Mouse (Mus musculus) liver, embryonic 15.5 days (tissue): Measurements from ENCODE around the gene Xxylt1. TPM values are rescaled to one million over a fixed set of nuclear protein-coding genes. Genes with fewer than 3 reads are reported as not detected.

Experiments used
- ATAC-seq: fragments of 200-750 bp; cut with Nextera tagmentation; 2 replicates; pipeline ENCODE4 v1.8.0; 2017; ENCODE audit warnings: moderate number of reproducible peaks, mild to moderate bottlenecking, moderate library complexity; ENCODE audit not compliant: insufficient read depth
- H3K27ac ChIP-seq: fragments of 300-500 bp; sonication (generic); replicated peaks from 2 replicates; pipeline ENCODE4 v1.5.1; 2015; ENCODE audit warnings: mild to moderate bottlenecking, inconsistent platforms
- H3K27me3 ChIP-seq: fragments of 300-500 bp; sonication (generic); 2 replicates; pipeline ENCODE4 v1.6.1; 2015; ENCODE audit warnings: mild to moderate bottlenecking, inconsistent platforms
- H3K36me3 ChIP-seq: fragments of 300-500 bp; sonication (generic); replicated peaks from 2 replicates; pipeline ENCODE4 v1.6.1; 2015; ENCODE audit warnings: moderate library complexity, mild to moderate bottlenecking, inconsistent platforms
- H3K4me1 ChIP-seq: fragments of 300-500 bp; sonication (generic); replicated peaks from 2 replicates; pipeline ENCODE4 v1.6.1; 2015; ENCODE audit warnings: inconsistent platforms
- H3K4me2 ChIP-seq: fragments of 300-500 bp; sonication (generic); 2 replicates; pipeline ENCODE4 v1.6.1; 2015; ENCODE audit warnings: moderate library complexity, mild to moderate bottlenecking, inconsistent platforms
- H3K4me3 ChIP-seq: fragments of 300-500 bp; sonication (generic); replicated peaks from 2 replicates; pipeline ENCODE4 v1.5.1; 2015; ENCODE audit warnings: mild to moderate bottlenecking, inconsistent platforms
- H3K9ac ChIP-seq: fragments of 300-500 bp; sonication (generic); 2 replicates; pipeline ENCODE4 v1.6.1; 2015; ENCODE audit warnings: moderate library complexity, mild to moderate bottlenecking, inconsistent platforms
- H3K9me3 ChIP-seq: fragments of 300-500 bp; sonication (generic); replicated peaks from 2 replicates; pipeline ENCODE4 v1.6.1; 2016; ENCODE audit warnings: inconsistent platforms
- WGBS: fragments of 180-500 bp; shearing (Covaris S2); methylation state at CpG from one replicate; pipeline ENCODE4 v1.1.7; 2015; ENCODE audit warnings: mixed read lengths; ENCODE audit not compliant: insufficient replicate concordance; 5-methylcytosine and 5-hydroxymethylcytosine counted together
- polyA plus RNA-seq: library from polyadenylated mRNA; unstranded; fragments of >200 nt; fragmentation: Nextera tagmentation; extraction: Ambion mirVana; gene quantifications from 2 replicates; pipeline ENCODE4 v1.2.1, GENCODE M21; 2015

The Xxylt1 gene
- polyA plus RNA-seq, 1 experiment from 2014 or later, result 1.8 TPM

DNA sequence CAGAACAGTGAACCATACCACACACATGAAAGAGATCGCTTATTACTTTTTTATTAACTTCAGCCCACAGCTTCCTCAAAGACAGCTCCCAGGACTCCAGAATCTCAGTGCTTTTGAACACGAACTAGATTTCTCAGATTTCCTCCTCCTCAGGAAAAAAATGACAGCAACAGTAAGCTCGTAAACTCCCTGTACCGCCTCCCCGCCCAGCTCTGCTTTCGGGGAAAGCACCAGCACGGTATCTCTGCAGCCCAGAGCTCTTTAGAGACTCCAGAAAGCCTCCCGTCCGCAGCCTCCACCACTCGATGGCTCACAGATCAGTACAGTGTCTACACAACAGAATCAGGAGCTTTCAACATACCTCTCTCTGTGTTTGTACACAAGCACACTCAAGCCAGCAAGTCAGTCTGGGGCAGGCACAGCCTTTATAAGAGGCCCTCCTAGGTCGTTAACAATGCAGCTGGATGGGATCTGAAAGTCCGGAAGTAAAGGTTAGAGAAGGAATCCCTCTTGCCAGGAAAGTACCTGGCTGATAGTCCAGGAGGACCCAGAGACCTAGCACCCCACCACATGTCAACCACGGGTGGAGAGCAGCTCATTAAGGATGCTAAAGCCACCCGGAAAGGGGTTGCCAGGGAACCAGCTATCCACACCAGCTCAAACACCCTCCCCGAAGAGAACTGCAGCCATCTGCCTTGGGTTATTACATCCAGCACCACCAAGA is 146.1 kb downstream of the Xxylt1 start:
- 38% methylated on average over 15 of the region's 15 CpGs for WGBS
- H3K9ac ChIP-seq, result no peak overlapping the region
- peaks cover 3% of the 10 kb centered on the region; the same call in 1 of the 2 replicates for H3K4me1 ChIP-seq
- no peak overlapping the region for H3K4me2 ChIP-seq
- H3K36me3 ChIP-seq, result no peaks in the 10 kb centered on the region
- no peaks in the 10 kb centered on the region for H3K9me3 ChIP-seq
- H3K27me3 ChIP-seq, result no peaks in the 10 kb centered on the region
- ATAC-seq, result no peak
- no peak overlapping the region for H3K27ac ChIP-seq
- H3K4me3 ChIP-seq, result no peak overlapping the region

DNA sequence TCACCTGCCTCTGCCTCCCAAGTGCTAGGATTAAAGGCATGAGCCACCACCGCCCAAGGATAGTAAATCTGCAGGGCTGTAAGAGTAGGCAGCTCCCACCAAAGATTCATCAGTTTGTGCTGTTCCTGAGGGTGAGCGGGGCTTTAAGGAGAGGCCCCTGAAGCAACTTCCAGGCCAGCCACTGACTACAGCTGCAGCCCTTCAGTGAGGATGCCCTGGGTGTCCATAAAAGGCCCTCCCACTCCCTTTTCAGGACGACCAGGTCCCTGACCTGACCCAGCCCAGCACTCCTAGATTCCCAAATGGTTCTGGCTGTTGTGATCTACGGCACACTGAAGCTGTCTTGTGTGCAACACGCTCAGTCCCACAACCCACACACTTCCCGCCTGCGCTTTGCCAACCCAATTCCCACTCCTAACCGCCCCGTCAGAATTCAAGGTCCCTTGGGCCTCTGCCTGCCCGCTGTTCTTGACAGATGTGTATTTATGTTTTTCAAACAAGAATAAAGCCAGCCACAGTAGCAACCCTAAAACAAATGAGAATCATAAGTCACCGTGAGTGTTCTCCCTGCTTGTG is 146.9 kb downstream of the Xxylt1 start:
- WGBS, result 70% methylated on average over 11 of the region's 11 CpGs

DNA sequence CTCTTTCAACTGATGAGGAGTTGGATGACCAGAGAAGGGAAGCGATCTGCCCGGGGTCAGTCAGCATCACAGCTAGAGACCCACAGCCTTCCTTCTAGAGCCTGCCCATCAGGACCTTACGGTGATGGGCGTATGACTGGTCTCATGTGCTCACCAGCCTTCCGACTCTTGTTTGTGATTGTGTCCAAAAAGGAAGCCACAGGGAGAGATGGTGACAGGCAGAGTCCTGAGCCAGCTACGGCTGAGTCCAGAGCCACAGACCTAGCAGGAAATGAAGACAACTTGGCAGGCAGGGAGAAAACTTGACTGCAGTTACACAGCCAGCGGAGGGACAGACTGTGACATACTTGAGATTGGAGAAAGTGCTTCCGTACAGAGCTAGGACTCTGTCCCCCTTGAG is 147.9 kb downstream of the Xxylt1 start:
- H3K4me3 ChIP-seq, result no peak overlapping the region
- ATAC-seq, result no peak
- H3K27ac ChIP-seq, result no peak overlapping the region
- H3K9me3 ChIP-seq, result no peaks in the 10 kb centered on the region
- H3K4me1 ChIP-seq, result no peaks in the 10 kb centered on the region
- H3K36me3 ChIP-seq, result no peaks in the 10 kb centered on the region
- no peak overlapping the region for H3K4me2 ChIP-seq
- WGBS, result 53% methylated on average over 8 of the region's 8 CpGs
- no peaks in the 10 kb centered on the region for H3K27me3 ChIP-seq
- no peak overlapping the region for H3K9ac ChIP-seq

More for the DNA sequence above, 146.9 kb downstream of the Xxylt1 start:
- no peak for ATAC-seq
- Histone ChIP-seq H3K9ac (no peak overlapping the region), H3K4me3 (no peak overlapping the region), H3K27ac (no peak overlapping the region), H3K4me1 (0 out of 2 replicates have a peak, but pooled peaks cover 3% of the 10 kb centered on the region), H3K4me2 (no peak overlapping the region), H3K27me3 (no peaks in the 10 kb centered on the region), H3K36me3 (no peaks in the 10 kb centered on the region), H3K9me3 (no peaks in the 10 kb centered on the region)

DNA sequence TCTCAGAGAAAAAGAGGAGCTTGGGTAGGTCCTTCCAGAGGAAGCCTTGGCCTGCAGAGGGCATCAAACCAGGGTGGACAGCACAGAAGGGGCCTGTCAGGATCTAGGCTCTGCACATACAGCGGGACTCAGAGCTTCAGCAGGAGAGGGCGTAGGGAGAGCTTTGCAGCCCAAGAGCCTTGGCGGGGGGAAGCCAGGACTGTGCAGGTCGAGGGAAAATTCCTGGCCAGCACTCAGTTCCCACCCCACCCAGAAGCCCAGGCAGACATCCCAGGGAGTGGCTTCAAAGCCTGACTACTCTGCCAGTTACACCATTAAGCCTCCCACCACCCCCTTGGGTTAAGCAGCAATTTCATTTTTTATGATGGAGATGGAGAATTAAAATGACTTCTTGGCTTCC is 148.4 kb downstream of the Xxylt1 start:
- Histone ChIP-seq H3K9ac (no peak overlapping the region), H3K27ac (no peak overlapping the region), H3K27me3 (no peaks in the 10 kb centered on the region), H3K4me1 (no peaks in the 10 kb centered on the region), H3K4me2 (no peak overlapping the region), H3K36me3 (no peaks in the 10 kb centered on the region), H3K4me3 (no peak overlapping the region), H3K9me3 (no peaks in the 10 kb centered on the region)
- WGBS, result 72% methylated on average over 4 of the region's 4 CpGs
- ATAC-seq, result no peak

DNA sequence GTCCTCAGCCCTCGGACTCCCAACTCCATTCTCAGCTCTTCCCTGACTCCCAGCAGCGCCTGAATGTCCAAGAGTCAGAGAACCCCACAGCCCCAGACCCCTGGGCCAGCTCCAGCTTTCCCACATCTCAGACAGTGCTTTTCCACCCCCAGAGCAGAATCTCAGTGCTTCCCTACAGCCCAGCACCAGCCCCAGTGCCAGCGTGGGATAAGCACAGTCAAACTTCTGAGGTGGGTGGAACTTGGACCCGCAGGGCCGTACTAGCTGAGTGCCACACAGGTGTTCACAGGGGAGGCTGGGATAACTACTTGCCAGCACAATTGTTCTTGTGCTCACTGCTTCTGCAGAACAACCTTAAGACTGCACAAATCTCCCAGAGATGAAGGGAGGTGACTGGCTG is 149.0 kb downstream of the Xxylt1 start:
- ATAC-seq, result no peak
- Histone ChIP-seq H3K9ac (no peak overlapping the region), H3K27ac (no peak overlapping the region)

DNA sequence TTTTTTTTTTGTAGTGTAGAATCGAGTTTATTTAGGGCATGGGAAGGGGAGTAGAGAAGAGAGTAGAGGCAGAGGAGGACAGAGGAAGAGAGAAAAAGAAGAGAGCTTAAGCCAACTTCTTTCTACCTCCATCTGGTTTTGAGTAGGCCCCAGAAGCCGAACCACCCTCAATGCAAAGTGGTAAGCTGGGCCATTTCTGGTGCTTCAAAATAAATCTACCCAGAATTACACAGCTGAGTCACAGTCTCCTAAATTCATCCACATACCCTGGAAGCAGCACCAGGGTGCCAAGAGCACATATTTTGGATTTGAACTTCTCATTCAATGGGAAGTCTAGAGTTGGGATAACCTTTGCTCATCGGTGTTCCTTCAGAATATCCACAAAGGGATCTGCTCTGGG is 152.1 kb downstream of the Xxylt1 start:
- Histone ChIP-seq H3K27ac (no peak overlapping the region), H3K36me3 (no peaks in the 10 kb centered on the region), H3K4me2 (no peak overlapping the region), H3K27me3 (no peaks in the 10 kb centered on the region), H3K9ac (no peak overlapping the region), H3K9me3 (no peaks in the 10 kb centered on the region), H3K4me3 (no peak overlapping the region), H3K4me1 (no peaks in the 10 kb centered on the region)
- 77% methylated on average over 3 of the region's 3 CpGs for WGBS
- no peak for ATAC-seq

More for the DNA sequence above, 149.0 kb downstream of the Xxylt1 start:
- no peaks in the 10 kb centered on the region for H3K27me3 ChIP-seq
- no peaks in the 10 kb centered on the region for H3K4me1 ChIP-seq
- H3K9me3 ChIP-seq, result no peaks in the 10 kb centered on the region
- no peak overlapping the region for H3K4me3 ChIP-seq
- H3K36me3 ChIP-seq, result no peaks in the 10 kb centered on the region
- H3K4me2 ChIP-seq, result no peak overlapping the region
- WGBS, result 71% methylated on average over 5 of the region's 5 CpGs

DNA sequence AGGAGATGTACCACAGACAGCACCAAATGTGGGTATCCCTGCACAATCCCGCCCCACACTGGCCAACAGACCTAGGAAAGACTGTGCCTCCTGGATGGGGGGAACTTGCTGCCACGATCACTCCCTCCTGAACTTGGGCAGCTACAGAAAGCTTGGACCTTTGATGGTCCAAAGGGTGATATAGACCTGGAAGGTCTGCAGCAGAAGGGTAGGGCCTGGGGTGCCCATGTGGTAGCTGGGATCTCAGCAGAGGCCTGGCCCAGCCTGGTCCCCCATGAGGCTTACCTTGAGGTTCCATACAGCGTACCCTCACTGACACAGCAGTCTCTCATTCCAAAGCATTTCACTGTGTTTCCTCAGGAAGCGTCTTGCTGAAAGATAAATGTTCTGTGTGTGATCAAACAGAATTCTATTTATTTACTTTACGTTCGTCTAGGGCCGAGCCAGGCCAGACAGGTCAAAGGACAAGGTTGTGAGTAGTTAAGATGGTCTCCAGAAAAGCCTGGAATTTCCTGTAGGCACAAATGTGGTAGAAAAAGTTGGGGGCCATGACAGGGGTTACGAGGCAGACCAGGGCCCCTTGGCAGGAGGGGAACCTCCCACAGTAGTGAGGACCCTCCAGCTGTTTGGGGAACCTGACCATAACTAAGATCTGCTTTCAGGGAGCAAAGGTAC is 153.0 kb downstream of the Xxylt1 start:
- no peak overlapping the region for H3K9ac ChIP-seq
- WGBS, result 52% methylated on average over 8 of the region's 8 CpGs
- no peak overlapping the region for H3K4me2 ChIP-seq
- H3K4me1 ChIP-seq, result no peaks in the 10 kb centered on the region
- H3K27ac ChIP-seq, result no peak overlapping the region
- no peaks in the 10 kb centered on the region for H3K27me3 ChIP-seq
- H3K9me3 ChIP-seq, result no peaks in the 10 kb centered on the region
- H3K36me3 ChIP-seq, result no peaks in the 10 kb centered on the region
- no peak overlapping the region for H3K4me3 ChIP-seq
- ATAC-seq, result no peak

DNA sequence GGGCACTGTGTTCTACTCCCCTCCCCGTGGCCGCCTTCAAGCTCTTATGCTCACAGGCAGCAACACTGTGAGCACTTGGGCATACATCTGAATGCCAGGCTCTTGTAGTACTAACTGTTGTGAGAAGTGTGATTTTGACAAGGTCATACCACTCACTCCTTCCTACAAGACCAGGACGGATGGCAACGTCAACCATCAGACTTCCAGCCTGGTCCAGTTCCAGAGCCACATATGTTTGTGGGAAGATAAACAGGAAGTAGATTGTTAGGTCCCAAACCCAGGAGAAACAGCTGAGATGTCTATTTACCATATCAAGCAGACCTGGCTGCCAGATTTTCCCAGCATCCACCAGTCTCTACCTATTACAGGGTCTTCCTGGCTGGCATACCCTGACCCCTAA is 155.7 kb downstream of the Xxylt1 start:
- 41% methylated on average over 4 of the region's 4 CpGs for whole genome bisulfite sequencing

DNA sequence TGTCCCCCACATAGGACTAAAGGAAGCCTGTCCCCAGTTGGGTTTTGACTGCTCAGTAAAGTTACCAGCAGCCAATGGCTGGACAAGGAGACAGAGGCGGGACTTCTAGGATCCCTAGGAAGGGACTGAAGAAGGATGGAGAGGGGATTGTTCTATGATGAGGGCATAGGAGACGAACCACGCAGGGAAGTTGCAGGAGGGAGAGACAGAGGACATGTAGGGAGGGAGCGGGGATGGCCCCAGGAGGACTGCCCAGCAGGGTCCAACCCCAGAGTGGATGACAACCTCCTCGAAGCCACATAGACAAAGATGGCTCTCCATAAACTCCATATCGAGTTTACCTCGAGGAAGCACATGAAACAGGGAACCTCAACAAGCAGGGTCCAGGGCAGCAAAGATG is 157.3 kb downstream of the Xxylt1 start:
- Histone ChIP-seq H3K27ac (no peak overlapping the region), H3K27me3 (no peaks in the 10 kb centered on the region), H3K4me1 (no peaks in the 10 kb centered on the region), H3K9ac (no peak overlapping the region), H3K4me3 (no peak overlapping the region), H3K9me3 (peaks cover 6% of the 10 kb centered on the region; the same call in 1 of the 2 replicates), H3K4me2 (no peak overlapping the region), H3K36me3 (no peaks in the 10 kb centered on the region)
- WGBS, result 56% methylated on average over 7 of the region's 7 CpGs
- no peak for ATAC-seq

More for the DNA sequence above, 155.7 kb downstream of the Xxylt1 start:
- no peaks in the 10 kb centered on the region for H3K4me1 ChIP-seq
- no peak overlapping the region for H3K27ac ChIP-seq
- no peak overlapping the region for H3K9ac ChIP-seq
- no peak overlapping the region for H3K4me2 ChIP-seq
- no peak overlapping the region for H3K4me3 ChIP-seq
- H3K9me3 ChIP-seq, result no peaks in the 10 kb centered on the region
- H3K27me3 ChIP-seq, result no peaks in the 10 kb centered on the region
- no peak for ATAC-seq
- no peaks in the 10 kb centered on the region for H3K36me3 ChIP-seq

DNA sequence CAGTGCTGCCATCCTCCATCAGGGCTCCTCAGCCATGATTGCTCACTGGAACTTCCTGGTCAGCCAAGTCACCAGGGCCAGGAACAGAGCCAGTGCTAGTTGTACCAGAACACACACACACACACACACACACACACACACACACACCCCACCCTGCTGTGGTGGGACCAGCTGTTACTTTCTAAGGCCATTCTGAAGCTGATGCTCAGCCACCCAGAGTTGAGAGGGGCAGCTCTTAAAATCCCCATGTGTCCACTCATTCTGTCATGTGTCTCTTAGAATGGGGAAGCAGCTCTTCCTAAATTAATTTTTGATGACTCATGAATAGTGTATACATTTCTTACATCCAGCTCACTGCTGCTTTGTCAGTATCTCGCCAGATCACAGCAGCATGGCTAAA is 158.7 kb downstream of the Xxylt1 start:
- H3K4me3 ChIP-seq, result no peak overlapping the region
- H3K4me2 ChIP-seq, result no peak overlapping the region
- peaks cover 6% of the 10 kb centered on the region; the same call in 1 of the 2 replicates for H3K9me3 ChIP-seq
- H3K9ac ChIP-seq, result no peak overlapping the region
- WGBS, result 45% methylated on average over 1 of the region's 1 CpGs
- H3K36me3 ChIP-seq, result no peaks in the 10 kb centered on the region
- no peak for ATAC-seq
- H3K27me3 ChIP-seq, result no peaks in the 10 kb centered on the region
- no peak overlapping the region for H3K27ac ChIP-seq
- H3K4me1 ChIP-seq, result no peaks in the 10 kb centered on the region

DNA sequence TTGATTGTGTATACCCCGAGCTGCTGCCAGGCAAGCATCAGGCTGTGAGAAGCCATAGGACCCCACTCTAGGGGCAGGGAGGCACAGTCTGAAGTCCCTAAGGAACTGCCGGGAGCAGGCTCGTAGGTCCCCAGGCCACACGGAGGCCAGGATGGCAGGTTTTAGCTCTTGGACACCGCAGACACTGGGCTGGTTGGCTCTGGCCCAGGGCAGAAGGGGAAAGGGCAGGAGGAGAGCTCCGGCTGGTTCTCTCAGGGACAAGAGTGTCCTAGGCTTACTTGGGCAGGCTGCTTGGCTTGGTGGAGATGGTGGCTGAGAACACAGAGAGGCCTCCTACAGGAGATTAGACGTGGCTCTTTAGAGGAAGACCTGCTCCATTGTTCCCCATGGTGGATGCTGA is 162.4 kb downstream of the Xxylt1 start:
- H3K27me3 ChIP-seq, result no peaks in the 10 kb centered on the region
- H3K36me3 ChIP-seq, result no peaks in the 10 kb centered on the region
- H3K9ac ChIP-seq, result no peak overlapping the region
- no peak overlapping the region for H3K4me2 ChIP-seq
- 76% methylated on average over 7 of the region's 7 CpGs for WGBS
- no peaks in the 10 kb centered on the region for H3K4me1 ChIP-seq
- H3K4me3 ChIP-seq, result no peak overlapping the region
- ATAC-seq, result no peak
- no peak overlapping the region for H3K27ac ChIP-seq
- H3K9me3 ChIP-seq, result peaks cover 6% of the 10 kb centered on the region; the same call in 1 of the 2 replicates
